Mouse (Mus musculus) intestine, embryonic 16.5 days (tissue): ENCODE data around the gene Rep15. TPM values are rescaled to one million over a fixed set of nuclear protein-coding genes. Genes with fewer than 3 reads are reported as not detected.

ENCODE experiments used
- ATAC-seq: fragments of 200-750 bp; cut with Nextera tagmentation; 2 replicates; pipeline ENCODE4 v1.8.0; 2017; ENCODE audit warnings: moderate TSS enrichment, moderate library complexity
- H3K27ac ChIP-seq: fragments of 300-500 bp; sonication (generic); 2 replicates; pipeline ENCODE4 v1.5.1; 2014; ENCODE audit warnings: mild to moderate bottlenecking, low read length
- H3K27me3 ChIP-seq: fragments of 300-500 bp; sonication (generic); replicated peaks from 2 replicates; pipeline ENCODE4 v1.6.1; 2014; ENCODE audit warnings: low read length, control low read depth, mixed read lengths; ENCODE audit not compliant: control insufficient read depth, insufficient read depth
- H3K36me3 ChIP-seq: fragments of 300-500 bp; sonication (generic); 2 replicates; pipeline ENCODE4 v1.6.1; 2014; ENCODE audit warnings: low read length, control low read depth; ENCODE audit not compliant: control insufficient read depth, insufficient read depth
- H3K4me1 ChIP-seq: fragments of 300-500 bp; sonication (generic); 2 replicates; pipeline ENCODE4 v1.6.1; 2014; ENCODE audit warnings: low read length, control low read depth, mixed read lengths; ENCODE audit not compliant: control insufficient read depth, insufficient read depth
- H3K4me2 ChIP-seq: fragments of 300-500 bp; sonication (generic); 2 replicates; pipeline ENCODE4 v1.6.1; 2014; ENCODE audit warnings: low read depth, low read length, control low read depth
- H3K4me3 ChIP-seq: fragments of 300-500 bp; sonication (generic); 2 replicates; pipeline ENCODE4 v1.5.1; 2014; ENCODE audit warnings: mild to moderate bottlenecking, low read length
- H3K9ac ChIP-seq: fragments of 300-500 bp; sonication (generic); 2 replicates; pipeline ENCODE4 v1.6.1; 2014; ENCODE audit warnings: low read depth, low read length
- H3K9me3 ChIP-seq: fragments of 300-500 bp; sonication (generic); 2 replicates; pipeline ENCODE4 v1.6.1; 2016; ENCODE audit warnings: low read length, control low read depth; ENCODE audit not compliant: control insufficient read depth
- WGBS: fragments of 180-500 bp; shearing (Covaris S2); extraction: QIAGEN DNeasy Blood & Tissue Kit; methylation state at CpG from one replicate; pipeline ENCODE4 v1.1.7; 2014; 5-methylcytosine and 5-hydroxymethylcytosine counted together
- polyA plus RNA-seq: library from polyadenylated mRNA; unstranded; fragments of >200 nt; fragmentation: Nextera tagmentation; extraction: Ambion mirVana; gene quantifications from 2 replicates; pipeline ENCODE4 v1.2.1, GENCODE M21; 2015

Rep15 gene
- 9.7 and 11.0 TPM in 2 replicates for polyA plus RNA-seq

- 55% methylated on average over 13 of the region's 13 CpGs for WGBS
- Histone ChIP-seq H3K9me3 (no peaks in the 10 kb centered on the region), H3K4me2 (no peak within 1 kb of the TSS), H3K36me3 (peaks cover 7% of the 10 kb centered on the region; the same call in 1 of the 2 replicates), H3K27ac (no peak within 1 kb of the TSS), H3K4me1 (no peaks in the 10 kb centered on the region), H3K9ac (no peak within 1 kb of the TSS), H3K27me3 (no peaks in the 10 kb centered on the region), H3K4me3 (peak within 1 kb of the TSS; percentile 16)
- no peak for ATAC-seq
Observed at GRCm38 (mm10) chr6:147032303-147032925, at the start of gene Rep15. Rep15 (plus strand) TSS chr6:147032584.

- Histone ChIP-seq H3K4me3 (no peak overlapping the region), H3K9me3 (no peaks in the 10 kb centered on the region), H3K4me1 (peaks cover 15% of the 10 kb centered on the region), H3K4me2 (no peak overlapping the region), H3K9ac (no peak overlapping the region), H3K27ac (no peak overlapping the region), H3K36me3 (no peaks in the 10 kb centered on the region), H3K27me3 (no peaks in the 10 kb centered on the region)
- 62% methylated on average over 3 of the region's 3 CpGs for WGBS
- peak; percentile 32; the same call in 1 of the 2 replicates for ATAC-seq
Observed at GRCm38 (mm10) chr6:146984569-146984968, 47.8 kb upstream of the Rep15 start.

DNA sequence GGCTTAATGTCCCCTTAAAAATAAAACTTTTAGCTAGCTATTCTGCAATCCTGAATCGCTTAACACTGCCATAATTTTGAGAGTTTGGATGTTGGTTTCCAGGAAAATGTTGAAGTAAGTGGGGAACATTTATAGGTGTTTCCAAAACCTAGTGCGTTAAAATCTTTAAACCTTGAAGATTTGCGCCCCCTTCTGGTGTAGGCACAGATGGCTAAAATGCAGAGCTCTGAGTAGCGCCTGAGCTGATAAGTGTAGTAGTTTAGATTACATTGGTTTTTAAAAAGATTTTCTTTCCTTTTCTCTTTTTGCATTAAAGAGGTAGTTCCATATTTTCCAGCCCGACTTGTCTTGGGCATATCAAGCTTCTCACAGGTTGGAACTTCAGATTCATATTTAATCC lies 38.1 kb upstream of the Rep15 start:
- Histone ChIP-seq H3K36me3 (0 out of 2 replicates have a peak, but pooled peaks cover 6% of the 10 kb centered on the region), H3K4me3 (no peak overlapping the region), H3K4me2 (no peak overlapping the region), H3K27me3 (no peaks in the 10 kb centered on the region), H3K9ac (no peak overlapping the region), H3K27ac (no peak overlapping the region), H3K9me3 (no peaks in the 10 kb centered on the region), H3K4me1 (no peaks in the 10 kb centered on the region)
- ATAC-seq, result no peak
- 46% methylated on average over 5 of the region's 5 CpGs for WGBS

DNA sequence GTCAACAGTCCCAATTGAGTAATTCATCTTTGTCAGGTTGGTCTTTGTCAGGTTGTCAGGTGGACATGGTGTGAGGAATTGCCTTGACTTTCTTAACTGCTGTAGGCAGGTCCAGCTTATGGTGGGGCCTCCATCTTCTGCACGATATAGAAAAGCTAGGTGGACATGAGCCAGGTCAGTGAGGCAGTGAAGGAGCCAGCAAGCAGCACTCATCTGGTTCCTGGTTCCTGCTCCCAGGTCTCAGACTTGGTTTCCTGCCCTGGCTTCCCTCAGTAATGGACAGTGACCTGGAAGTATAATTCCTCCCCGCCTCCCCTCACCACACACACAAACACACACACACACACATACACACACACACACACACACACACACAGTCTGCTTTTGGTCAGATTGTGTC lies 37.0 kb upstream of the Rep15 start:
- no peak for ATAC-seq

GRCm38 (mm10) chr6:146995878-146996277 lies 36.5 kb upstream of the Rep15 start:
- no peaks in the 10 kb centered on the region for H3K27me3 ChIP-seq
- no peak for ATAC-seq
- WGBS, result 89% methylated on average over 6 of the region's 6 CpGs

More for the DNA sequence above, 37.0 kb upstream of the Rep15 start:
- H3K9me3 ChIP-seq, result no peaks in the 10 kb centered on the region
- peaks cover 6% of the 10 kb centered on the region; the same call in 1 of the 2 replicates for H3K36me3 ChIP-seq
- H3K4me1 ChIP-seq, result no peaks in the 10 kb centered on the region
- H3K27me3 ChIP-seq, result no peaks in the 10 kb centered on the region
- H3K4me3 ChIP-seq, result no peak overlapping the region
- no peak overlapping the region for H3K27ac ChIP-seq
- H3K4me2 ChIP-seq, result no peak overlapping the region
- no peak overlapping the region for H3K9ac ChIP-seq
- 86% methylated on average over 2 of the region's 2 CpGs for WGBS

DNA sequence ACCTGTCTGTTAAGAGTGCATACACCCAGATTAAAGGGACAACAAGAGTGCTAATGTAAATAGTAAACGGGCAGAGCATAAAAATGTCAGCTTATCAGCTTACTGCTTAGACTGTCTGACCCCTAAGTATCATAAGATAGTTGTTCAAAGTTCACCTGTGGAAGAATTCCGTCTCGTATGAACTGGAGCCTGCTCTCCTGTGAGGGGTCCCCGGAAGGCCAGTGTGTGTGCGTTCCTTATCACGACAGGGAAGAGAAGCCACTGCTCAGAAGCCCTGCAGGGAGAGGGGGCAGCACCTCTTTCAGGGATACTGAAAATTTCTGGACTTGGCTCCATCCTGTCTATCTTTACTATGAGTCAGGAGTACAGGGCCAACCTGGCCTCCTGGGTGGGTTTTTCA lies 35.4 kb upstream of the Rep15 start:
- Histone ChIP-seq H3K4me1 (no peaks in the 10 kb centered on the region), H3K9ac (no peak overlapping the region), H3K36me3 (peaks cover 9% of the 10 kb centered on the region), H3K27ac (no peak overlapping the region), H3K9me3 (no peaks in the 10 kb centered on the region), H3K4me3 (no peak overlapping the region), H3K27me3 (no peaks in the 10 kb centered on the region), H3K4me2 (no peak overlapping the region)
- WGBS, result 58% methylated on average over 6 of the region's 6 CpGs
- peak; percentile 77 for ATAC-seq

More at GRCm38 (mm10) chr6:146995878-146996277, 36.5 kb upstream of the Rep15 start:
- H3K9ac ChIP-seq, result no peak overlapping the region
- no peak overlapping the region for H3K4me2 ChIP-seq
- H3K27ac ChIP-seq, result no peak overlapping the region
- H3K4me1 ChIP-seq, result no peaks in the 10 kb centered on the region
- peaks cover 6% of the 10 kb centered on the region; the same call in 1 of the 2 replicates for H3K36me3 ChIP-seq
- no peak overlapping the region for H3K4me3 ChIP-seq
- no peaks in the 10 kb centered on the region for H3K9me3 ChIP-seq

DNA sequence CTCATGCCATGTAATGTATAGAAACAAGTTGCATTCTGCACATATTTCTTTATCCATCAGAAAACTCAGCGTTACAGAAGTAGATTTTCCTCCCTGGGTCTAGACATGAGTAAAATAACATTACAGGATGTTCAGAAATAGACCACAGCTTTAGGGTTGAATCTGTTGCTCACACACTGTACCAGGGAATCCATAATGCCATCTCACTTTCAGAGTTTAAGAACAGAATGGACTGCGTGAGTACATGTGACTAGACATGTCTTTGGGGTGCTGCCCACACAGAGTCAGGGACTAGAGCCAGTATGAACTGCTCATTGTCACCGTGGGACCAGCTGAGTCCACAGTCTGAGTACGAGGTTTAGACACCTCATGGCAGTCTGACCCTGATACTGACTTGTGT lies 33.7 kb upstream of the Rep15 start:
- ATAC-seq, result no peak
- peaks cover 5% of the 10 kb centered on the region for H3K36me3 ChIP-seq

GRCm38 (mm10) chr6:146999302-146999701 lies 33.1 kb upstream of the Rep15 start:
- Histone ChIP-seq H3K9ac (no peak overlapping the region), H3K36me3 (peaks cover 5% of the 10 kb centered on the region), H3K9me3 (no peaks in the 10 kb centered on the region), H3K27me3 (no peaks in the 10 kb centered on the region), H3K27ac (no peak overlapping the region), H3K4me2 (no peak overlapping the region), H3K4me3 (no peak overlapping the region), H3K4me1 (no peaks in the 10 kb centered on the region)
- 83% methylated on average over 9 of the region's 9 CpGs for WGBS
- no peak for ATAC-seq

More for the DNA sequence above, 33.7 kb upstream of the Rep15 start:
- Histone ChIP-seq H3K9me3 (no peaks in the 10 kb centered on the region), H3K4me3 (no peak overlapping the region), H3K9ac (no peak overlapping the region), H3K27me3 (no peaks in the 10 kb centered on the region), H3K4me2 (no peak overlapping the region), H3K4me1 (no peaks in the 10 kb centered on the region), H3K27ac (no peak overlapping the region)
- 88% methylated on average over 4 of the region's 4 CpGs for WGBS

- H3K27me3 ChIP-seq, result no peaks in the 10 kb centered on the region
- peaks cover 5% of the 10 kb centered on the region for H3K36me3 ChIP-seq
- H3K4me2 ChIP-seq, result no peak overlapping the region
- no peaks in the 10 kb centered on the region for H3K9me3 ChIP-seq
- H3K9ac ChIP-seq, result no peak overlapping the region
- WGBS, result 51% methylated on average over 2 of the region's 2 CpGs
- no peak for ATAC-seq
- H3K4me3 ChIP-seq, result no peak overlapping the region
- H3K4me1 ChIP-seq, result no peaks in the 10 kb centered on the region
- H3K27ac ChIP-seq, result no peak overlapping the region
Observed at GRCm38 (mm10) chr6:146999755-147000154, 32.6 kb upstream of the Rep15 start.

GRCm38 (mm10) chr6:147008148-147008547 lies 24.2 kb upstream of the Rep15 start:
- no peak overlapping the region for H3K9ac ChIP-seq
- no peaks in the 10 kb centered on the region for H3K4me1 ChIP-seq
- 76% methylated on average over 3 of the region's 3 CpGs for WGBS
- H3K27me3 ChIP-seq, result no peaks in the 10 kb centered on the region
- no peak for ATAC-seq
- no peak overlapping the region for H3K27ac ChIP-seq
- H3K9me3 ChIP-seq, result no peaks in the 10 kb centered on the region
- H3K4me2 ChIP-seq, result no peak overlapping the region
- no peak overlapping the region for H3K4me3 ChIP-seq
- peaks cover 3% of the 10 kb centered on the region; the same call in 1 of the 2 replicates for H3K36me3 ChIP-seq
